Mouse (Mus musculus): ENCODE results near the gene Fads6. TPM values are rescaled to one million over a fixed set of nuclear protein-coding genes. Genes with fewer than 3 reads are reported as not detected.

Fads6 gene
- polyA plus RNA-seq, 2 experiments: 0.35 TPM; not detected in 1

DNA sequence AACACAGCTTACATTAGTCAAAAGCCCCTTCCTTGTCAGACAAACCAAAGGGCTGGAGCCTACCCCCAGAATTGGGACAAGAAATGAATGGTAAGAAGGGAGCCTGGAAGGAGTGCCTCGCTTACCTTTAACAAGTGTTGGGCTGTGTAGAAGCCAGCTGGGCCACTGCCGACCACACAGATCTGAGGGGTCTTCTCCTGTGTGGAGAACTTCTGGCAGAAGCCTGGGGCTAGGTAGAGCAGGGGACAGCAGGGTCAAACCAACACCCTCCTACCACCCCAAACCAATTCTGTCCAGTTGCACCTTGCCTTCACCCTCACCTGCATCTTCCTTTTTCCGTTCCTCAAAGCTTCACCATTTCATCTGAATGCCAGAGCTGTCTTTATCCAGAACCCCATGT, 21.5 kb downstream of the Fads6 start:
- Histone ChIP-seq H3K4me3 (replicated peaks; ENCODE audit: low read length) (peak overlapping the region; percentile 59), H3K36me3 (ENCODE audit: control insufficient read depth, insufficient read depth, low read length) (peaks cover 6% of the 10 kb centered on the region; the same call in 1 of the 2 replicates), H3K27me3 (ENCODE audit: control insufficient read depth, insufficient read depth, low read length) (no peaks in the 10 kb centered on the region), H3K4me2 (replicated peaks; ENCODE audit: low read depth, low read length, severe bottlenecking) (peak overlapping the region; percentile 85), H3K9me3 (ENCODE audit: control insufficient read depth, low read length) (no peaks in the 10 kb centered on the region), H3K27ac (replicated peaks; ENCODE audit: low read depth, low read length) (no peak overlapping the region), H3K4me1 (ENCODE audit: control insufficient read depth, insufficient read depth, low read length) (peaks cover 14% of the 10 kb centered on the region), H3K9ac (ENCODE audit: low read depth, low read length, severe bottlenecking) (no peak overlapping the region)
- DNase-seq (ENCODE audit: low spot score) (no peak), ATAC-seq (ENCODE audit: low FRiP score, low read depth) (no peak)
- 65% methylated on average over 3 of the region's 3 CpGs for WGBS
- no peak for TF ChIP-seq POLR2A (IDR thresholded peaks at IDR 0.05; ENCODE audit: borderline replicate concordance, extremely low read depth, insufficient read depth, insufficient read length)

DNA sequence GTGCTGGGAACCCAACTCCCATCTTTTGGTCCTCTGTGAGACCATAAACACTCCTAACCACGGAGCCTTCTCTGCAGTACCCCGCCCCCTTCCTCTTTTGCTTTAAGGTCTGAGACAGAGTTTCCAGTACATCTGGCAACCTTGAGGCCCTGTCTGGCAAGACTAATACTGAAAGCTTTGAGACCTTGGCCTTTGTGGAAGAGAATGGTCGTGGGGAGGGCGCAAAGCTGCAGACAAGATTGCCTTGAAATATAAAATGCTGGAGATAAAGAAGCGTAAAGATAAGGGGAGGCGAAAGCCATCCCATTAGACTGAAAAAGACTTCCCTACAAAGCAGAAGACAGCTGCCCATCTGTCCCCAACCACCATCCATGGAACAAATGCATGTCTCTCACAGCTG, 22.0 kb downstream of the Fads6 start:
- no peak overlapping the region for H3K4me2 ChIP-seq (replicated peaks; ENCODE audit: low read depth, low read length, severe bottlenecking)
- H3K36me3 ChIP-seq (ENCODE audit: control insufficient read depth, insufficient read depth, low read length): peaks cover 6% of the 10 kb centered on the region; the same call in 1 of the 2 replicates
- DNase-seq (ENCODE audit: low spot score): no peak
- 82% methylated on average over 6 of the region's 6 CpGs for WGBS
- H3K4me1 ChIP-seq (ENCODE audit: control insufficient read depth, insufficient read depth, low read length): peaks cover 14% of the 10 kb centered on the region
- H3K27me3 ChIP-seq (ENCODE audit: control insufficient read depth, insufficient read depth, low read length): no peaks in the 10 kb centered on the region
- no peak overlapping the region for H3K9ac ChIP-seq (ENCODE audit: low read depth, low read length, severe bottlenecking)
- no peak overlapping the region for H3K27ac ChIP-seq (replicated peaks; ENCODE audit: low read depth, low read length)
- H3K9me3 ChIP-seq (ENCODE audit: control insufficient read depth, low read length): no peaks in the 10 kb centered on the region
- ATAC-seq (ENCODE audit: low FRiP score, low read depth): no peak
- H3K4me3 ChIP-seq (replicated peaks; ENCODE audit: low read length): peak overlapping the region; percentile 59; the same call in 1 of the 2 replicates
- TF ChIP-seq POLR2A (IDR thresholded peaks at IDR 0.05; ENCODE audit: borderline replicate concordance, extremely low read depth, insufficient read depth, insufficient read length): no peak

DNA sequence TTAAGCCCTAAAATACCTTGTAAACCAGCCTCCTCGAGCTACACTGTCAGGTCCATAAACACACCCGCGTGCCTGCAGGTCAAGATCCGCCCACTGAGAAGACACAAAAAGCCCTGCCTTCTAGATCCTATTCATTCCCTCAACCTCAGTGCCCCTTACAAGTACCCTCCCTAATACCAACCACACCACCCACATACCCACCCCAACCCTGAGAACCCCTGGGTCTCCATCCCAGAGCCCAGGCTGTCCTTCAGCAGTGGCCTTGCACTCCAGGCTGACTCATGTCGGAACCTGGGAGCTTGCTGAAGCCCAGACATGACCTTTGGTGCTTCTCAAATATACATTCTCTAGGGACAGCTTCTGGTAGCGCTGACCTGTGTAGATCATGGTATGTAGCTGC, 22.7 kb downstream of the Fads6 start:
- Histone ChIP-seq H3K4me1 (ENCODE audit: control insufficient read depth, insufficient read depth, low read length) (peaks cover 14% of the 10 kb centered on the region), H3K27ac (replicated peaks; ENCODE audit: low read depth, low read length) (no peak overlapping the region), H3K9ac (ENCODE audit: low read depth, low read length, severe bottlenecking) (no peak overlapping the region), H3K9me3 (ENCODE audit: control insufficient read depth, low read length) (no peaks in the 10 kb centered on the region), H3K4me3 (replicated peaks; ENCODE audit: low read length) (no peak overlapping the region), H3K4me2 (replicated peaks; ENCODE audit: low read depth, low read length, severe bottlenecking) (no peak overlapping the region), H3K27me3 (ENCODE audit: control insufficient read depth, insufficient read depth, low read length) (no peaks in the 10 kb centered on the region), H3K36me3 (ENCODE audit: control insufficient read depth, insufficient read depth, low read length) (peaks cover 6% of the 10 kb centered on the region; the same call in 1 of the 2 replicates)
- no peak for DNase-seq (ENCODE audit: low spot score)
- 87% methylated on average over 6 of the region's 6 CpGs for WGBS
- no peak for ATAC-seq (ENCODE audit: low FRiP score, low read depth)
- no peak for TF ChIP-seq POLR2A (IDR thresholded peaks at IDR 0.05; ENCODE audit: borderline replicate concordance, extremely low read depth, insufficient read depth, insufficient read length)

DNA sequence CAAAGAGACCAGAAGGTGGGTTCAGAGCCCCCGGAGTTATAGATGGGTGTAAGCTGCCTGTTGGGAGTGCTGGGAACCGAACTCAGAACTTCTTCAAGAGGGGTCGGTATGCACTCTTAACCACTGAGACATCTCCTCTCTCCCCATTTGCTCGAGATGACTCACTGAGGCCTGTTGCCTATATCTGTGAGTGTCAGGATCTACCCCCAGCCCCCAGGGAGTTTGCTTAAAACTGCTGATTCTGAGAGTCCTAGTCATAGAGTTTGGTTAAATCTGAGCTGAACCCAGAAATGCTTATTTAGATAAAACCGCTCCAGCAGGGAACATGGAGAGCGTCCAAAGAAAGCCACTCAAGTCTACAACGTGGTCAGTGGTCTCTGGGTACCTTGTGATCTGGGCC, 23.3 kb downstream of the Fads6 start:
- peaks cover 14% of the 10 kb centered on the region for H3K4me1 ChIP-seq (ENCODE audit: control insufficient read depth, insufficient read depth, low read length)
- no peak overlapping the region for H3K9ac ChIP-seq (ENCODE audit: low read depth, low read length, severe bottlenecking)
- no peak for ATAC-seq (ENCODE audit: low FRiP score, low read depth)
- H3K4me2 ChIP-seq (replicated peaks; ENCODE audit: low read depth, low read length, severe bottlenecking): no peak overlapping the region
- no peak for DNase-seq (ENCODE audit: low spot score)
- H3K36me3 ChIP-seq (ENCODE audit: control insufficient read depth, insufficient read depth, low read length): peaks cover 8% of the 10 kb centered on the region
- H3K9me3 ChIP-seq (ENCODE audit: control insufficient read depth, low read length): no peaks in the 10 kb centered on the region
- H3K27me3 ChIP-seq (ENCODE audit: control insufficient read depth, insufficient read depth, low read length): no peaks in the 10 kb centered on the region
- 91% methylated on average over 7 of the region's 7 CpGs for WGBS
- no peak overlapping the region for H3K27ac ChIP-seq (replicated peaks; ENCODE audit: low read depth, low read length)
- no peak for TF ChIP-seq POLR2A (IDR thresholded peaks at IDR 0.05; ENCODE audit: borderline replicate concordance, extremely low read depth, insufficient read depth, insufficient read length)
- no peak overlapping the region for H3K4me3 ChIP-seq (replicated peaks; ENCODE audit: low read length)

DNA sequence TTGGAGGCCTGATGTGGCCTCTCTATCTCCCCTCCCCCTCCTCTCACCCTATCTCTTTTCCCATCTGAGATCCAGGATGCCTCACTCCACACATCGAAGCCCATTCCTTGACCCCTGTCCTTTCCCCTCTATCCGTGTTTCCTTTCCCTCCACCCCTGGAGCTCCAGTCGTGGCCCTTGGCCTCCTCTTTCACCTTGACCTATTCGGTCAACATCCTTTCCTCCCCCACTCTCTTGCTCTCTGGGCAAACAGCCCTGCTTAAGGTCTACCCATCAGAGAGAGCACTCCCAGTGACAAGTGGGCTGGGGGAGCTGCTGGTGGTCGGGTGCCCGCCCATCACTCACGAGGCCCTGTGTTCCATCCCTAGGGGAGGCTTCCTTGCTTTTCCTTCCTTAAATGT, 23.7 kb downstream of the Fads6 start:
- Histone ChIP-seq H3K4me3 (replicated peaks; ENCODE audit: low read length) (no peak overlapping the region), H3K4me1 (ENCODE audit: control insufficient read depth, insufficient read depth, low read length) (peaks cover 14% of the 10 kb centered on the region), H3K9me3 (ENCODE audit: control insufficient read depth, low read length) (no peaks in the 10 kb centered on the region), H3K27ac (replicated peaks; ENCODE audit: low read depth, low read length) (no peak overlapping the region), H3K9ac (ENCODE audit: low read depth, low read length, severe bottlenecking) (no peak overlapping the region), H3K36me3 (ENCODE audit: control insufficient read depth, insufficient read depth, low read length) (peaks cover 12% of the 10 kb centered on the region), H3K4me2 (replicated peaks; ENCODE audit: low read depth, low read length, severe bottlenecking) (no peak overlapping the region), H3K27me3 (ENCODE audit: control insufficient read depth, insufficient read depth, low read length) (0 out of 2 replicates have a peak, but pooled peaks cover under 1% of the 10 kb centered on the region)
- no peak for TF ChIP-seq POLR2A (IDR thresholded peaks at IDR 0.05; ENCODE audit: borderline replicate concordance, extremely low read depth, insufficient read depth, insufficient read length)
- 66% methylated on average over 7 of the region's 7 CpGs for WGBS
- DNase-seq (ENCODE audit: low spot score): no peak
- no peak for ATAC-seq (ENCODE audit: low FRiP score, low read depth)

Data from limb, embryonic 14.5 days (tissue).